Mouse (Mus musculus) stomach, embryonic 14.5 days (tissue): ENCODE results near the gene Mib2. TPM values are rescaled to one million over a fixed set of nuclear protein-coding genes. Genes with fewer than 3 reads are reported as not detected.

Source experiments
- ATAC-seq: fragments of 200-750 bp; cut with Nextera tagmentation; 2 replicates; pipeline ENCODE4 v1.8.0; 2017; ENCODE audit warnings: low read depth, moderate TSS enrichment; ENCODE audit not compliant: insufficient number of reproducible peaks, insufficient read depth, low FRiP score
- H3K27ac ChIP-seq: fragments of 300-500 bp; sonication (generic); 2 replicates; pipeline ENCODE4 v1.5.1; 2014; ENCODE audit warnings: mild to moderate bottlenecking, low read length, moderate library complexity, mixed read lengths
- H3K27me3 ChIP-seq: fragments of 300-500 bp; sonication (generic); 2 replicates; pipeline ENCODE4 v1.6.1; 2014; ENCODE audit warnings: low read length, control low read depth, mixed read lengths; ENCODE audit not compliant: control insufficient read depth, insufficient read depth
- H3K36me3 ChIP-seq: fragments of 300-500 bp; sonication (generic); 2 replicates; pipeline ENCODE4 v1.6.1; 2014; ENCODE audit warnings: mild to moderate bottlenecking, control low read depth, low read length, moderate library complexity, mixed read lengths; ENCODE audit not compliant: control insufficient read depth, insufficient read depth
- H3K4me1 ChIP-seq: fragments of 300-500 bp; sonication (generic); 2 replicates; pipeline ENCODE4 v1.6.1; 2014; ENCODE audit warnings: low read length, control low read depth, mixed read lengths; ENCODE audit not compliant: control insufficient read depth, insufficient read depth
- H3K4me2 ChIP-seq: fragments of 300-500 bp; sonication (generic); replicated peaks from 2 replicates; pipeline ENCODE4 v1.6.1; 2014; ENCODE audit warnings: low read depth, low read length, control low read depth
- H3K4me3 ChIP-seq: fragments of 300-500 bp; sonication (generic); 2 replicates; pipeline ENCODE4 v1.5.1; 2014; ENCODE audit warnings: low read depth, low read length, control low read depth
- H3K9ac ChIP-seq: fragments of 300-500 bp; sonication (generic); replicated peaks from 2 replicates; pipeline ENCODE4 v1.6.1; 2014; ENCODE audit warnings: low read depth, mild to moderate bottlenecking, control low read depth, low read length, moderate library complexity, mixed read lengths
- H3K9me3 ChIP-seq: fragments of 300-500 bp; sonication (generic); 2 replicates; pipeline ENCODE4 v1.6.1; 2016; ENCODE audit warnings: low read depth, low read length, control low read depth; ENCODE audit not compliant: control insufficient read depth
- WGBS: fragments of 180-500 bp; shearing (Covaris S2); extraction: QIAGEN DNeasy Blood & Tissue Kit; methylation state at CpG from one replicate; pipeline ENCODE4 v1.1.7; 2014; 5-methylcytosine and 5-hydroxymethylcytosine counted together
- polyA plus RNA-seq: library from polyadenylated mRNA; unstranded; fragments of >200 nt; fragmentation: Nextera tagmentation; extraction: Ambion mirVana; gene quantifications from 2 replicates; pipeline ENCODE4 v1.2.1, GENCODE M21; 2014

Gene Mib2
- polyA plus RNA-seq, 1 experiment from 2014 or later, result 18.9 TPM

DNA sequence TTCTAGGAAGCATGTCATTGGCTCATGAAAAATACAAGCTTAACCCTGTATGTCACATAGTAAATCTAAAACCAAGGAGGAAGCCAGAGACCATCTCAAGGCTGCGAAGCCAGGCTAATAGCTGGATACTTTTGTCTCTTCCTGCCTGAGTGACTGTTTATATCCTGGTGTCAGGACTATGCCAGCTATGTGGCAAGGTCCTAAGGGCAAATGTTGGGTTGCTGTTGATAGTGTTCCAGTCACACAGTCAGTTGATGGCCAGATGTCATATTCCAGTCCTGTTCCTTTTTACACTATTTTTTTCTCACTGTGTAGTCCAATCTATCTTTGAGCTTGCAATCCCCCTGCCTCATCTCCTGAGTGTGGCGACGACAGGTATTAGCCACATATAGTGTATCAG lies 55.7 kb downstream of the Mib2 start:
- Histone ChIP-seq H3K4me2 (no peak overlapping the region), H3K27ac (no peak overlapping the region), H3K4me1 (no peaks in the 10 kb centered on the region), H3K36me3 (peaks cover 52% of the 10 kb centered on the region), H3K4me3 (no peak overlapping the region), H3K27me3 (no peaks in the 10 kb centered on the region), H3K9ac (no peak overlapping the region), H3K9me3 (no peaks in the 10 kb centered on the region)
- no peak for ATAC-seq
- 93% methylated on average over 3 of the region's 3 CpGs for WGBS

DNA sequence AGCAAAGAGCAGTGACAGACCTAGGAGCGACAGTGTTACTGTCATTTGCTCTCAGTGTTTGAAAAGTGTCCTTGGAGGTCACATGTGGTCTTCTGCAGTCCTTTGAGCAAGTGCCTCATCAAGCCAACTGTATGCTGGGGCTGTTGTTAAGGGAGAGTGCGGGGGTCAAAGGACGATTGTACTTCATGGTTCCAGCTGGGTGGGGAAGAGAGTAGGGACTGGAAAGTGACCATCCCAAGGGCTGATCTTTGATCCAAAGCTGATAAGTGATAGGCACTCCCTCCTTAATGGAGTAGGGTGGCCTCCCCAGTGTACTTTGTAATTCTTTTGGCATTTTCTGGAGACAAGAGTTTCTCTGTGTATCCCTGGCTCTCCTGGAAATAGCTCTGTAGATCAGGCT lies 57.1 kb downstream of the Mib2 start:
- Histone ChIP-seq H3K27ac (no peak overlapping the region), H3K36me3 (peaks cover 39% of the 10 kb centered on the region), H3K4me3 (no peak overlapping the region), H3K4me1 (no peaks in the 10 kb centered on the region), H3K9me3 (no peaks in the 10 kb centered on the region), H3K27me3 (no peaks in the 10 kb centered on the region), H3K9ac (no peak overlapping the region), H3K4me2 (no peak overlapping the region)
- no peak for ATAC-seq
- WGBS, result 87% methylated on average over 3 of the region's 3 CpGs

DNA sequence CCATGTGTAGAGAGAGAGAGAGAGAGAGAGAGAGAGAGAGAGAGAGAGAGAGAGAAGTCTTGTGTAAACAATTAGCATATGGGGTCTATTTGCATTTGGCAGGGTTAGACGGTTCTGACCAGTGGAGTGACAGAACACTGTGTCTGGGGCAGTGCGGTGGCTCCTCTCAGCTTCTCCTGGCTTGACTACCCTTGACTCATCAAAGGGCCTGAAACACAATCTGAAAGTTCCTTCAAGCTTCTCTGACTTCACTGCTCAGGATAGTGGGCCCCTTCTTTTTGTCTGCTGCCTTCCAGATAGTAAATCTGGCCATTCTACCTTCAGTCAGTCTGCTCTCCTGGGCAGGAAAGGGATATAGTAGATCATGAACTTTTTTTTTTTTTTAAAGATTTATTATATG lies 62.2 kb downstream of the Mib2 start:
- no peaks in the 10 kb centered on the region for H3K27me3 ChIP-seq
- no peak overlapping the region for H3K27ac ChIP-seq
- no peak overlapping the region for H3K9ac ChIP-seq
- H3K4me3 ChIP-seq, result no peak overlapping the region
- no peaks in the 10 kb centered on the region for H3K9me3 ChIP-seq
- ATAC-seq, result no peak
- H3K4me2 ChIP-seq, result no peak overlapping the region
- WGBS, result 71% methylated on average over 2 of the region's 2 CpGs
- H3K36me3 ChIP-seq, result peaks cover 15% of the 10 kb centered on the region
- peaks cover 7% of the 10 kb centered on the region; the same call in 1 of the 2 replicates for H3K4me1 ChIP-seq

DNA sequence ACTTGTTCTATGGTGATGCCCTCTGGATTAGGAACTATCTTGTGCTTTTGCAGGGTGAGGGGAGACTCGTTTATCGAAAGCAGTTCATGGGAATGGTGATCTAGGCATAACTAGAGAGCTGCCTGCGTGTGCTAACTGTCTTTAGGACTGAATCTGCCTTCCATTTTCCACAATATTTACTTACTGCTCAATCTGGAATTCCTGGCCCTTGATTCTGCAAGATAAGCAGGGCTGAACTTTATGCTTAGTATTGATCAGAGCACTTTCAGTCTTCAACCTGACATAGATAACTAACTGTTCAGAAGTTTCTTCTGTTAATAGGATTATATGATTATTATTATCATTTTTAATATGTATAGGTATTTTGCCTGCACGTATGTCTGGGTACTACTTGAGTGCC lies 63.9 kb downstream of the Mib2 start:
- 90% methylated on average over 4 of the region's 4 CpGs for WGBS

More for the DNA sequence above, 63.9 kb downstream of the Mib2 start:
- Histone ChIP-seq H3K9me3 (no peaks in the 10 kb centered on the region), H3K36me3 (peaks cover 6% of the 10 kb centered on the region), H3K27me3 (no peaks in the 10 kb centered on the region), H3K4me2 (no peak overlapping the region), H3K4me1 (peaks cover 7% of the 10 kb centered on the region; the same call in 1 of the 2 replicates), H3K4me3 (no peak overlapping the region), H3K9ac (no peak overlapping the region), H3K27ac (no peak overlapping the region)
- ATAC-seq, result no peak

Other genes starting within 250 kb of the Mib2 start
- gene Tmem52, start 200.1 kb downstream of the Mib2 start, polyA plus RNA-seq, result 0.29 TPM in 1 of 2 replicates, not detected in the other
- 525 and 534 TPM in 2 replicates for gene Gnb1, start 177.8 kb downstream of the Mib2 start, polyA plus RNA-seq
- 78.4 and 83.8 TPM in 2 replicates for gene Nadk, start 106.8 kb downstream of the Mib2 start, polyA plus RNA-seq
- gene Slc35e2, start 67.8 kb downstream of the Mib2 start, polyA plus RNA-seq, result 10.4 TPM in 2 replicates
- gene Cdk11b, start 44.3 kb downstream of the Mib2 start, polyA plus RNA-seq, result 57.0 and 57.3 TPM in 2 replicates
- not detected in 2 replicates for gene Gm10563, start 23.8 kb downstream of the Mib2 start, polyA plus RNA-seq
- gene Mmp23, start 15.8 kb downstream of the Mib2 start, polyA plus RNA-seq, result 25.0 and 26.3 TPM in 2 replicates
- 3.1 and 3.2 TPM in 2 replicates for gene Fndc10, start 25.1 kb upstream of the Mib2 start, polyA plus RNA-seq
- 140 and 145 TPM in 2 replicates for gene Ssu72, start 35.6 kb upstream of the Mib2 start, polyA plus RNA-seq
- gene Tmem240, start 65.6 kb upstream of the Mib2 start, polyA plus RNA-seq, result 0.56 TPM in 2 replicates
- 89.1 and 90.9 TPM in 2 replicates for gene Atad3a, start 91.9 kb upstream of the Mib2 start, polyA plus RNA-seq
- gene Vwa1, start 105.5 kb upstream of the Mib2 start, polyA plus RNA-seq, result 26.8 and 28.4 TPM in 2 replicates
- gene Tmem88b, start 116.7 kb upstream of the Mib2 start, polyA plus RNA-seq, result 0.54 and 0.81 TPM in 2 replicates
- 0.38 and 0.46 TPM in 2 replicates for gene Ankrd65, start 121.2 kb upstream of the Mib2 start, polyA plus RNA-seq
- gene Mrpl20, start 133.7 kb upstream of the Mib2 start, polyA plus RNA-seq, result 209 and 211 TPM in 2 replicates
- gene Ccnl2, start 143.3 kb upstream of the Mib2 start, polyA plus RNA-seq, result 193 and 209 TPM in 2 replicates
- gene Aurkaip1, start 162.1 kb upstream of the Mib2 start, polyA plus RNA-seq, result 125 and 132 TPM in 2 replicates
- 91.5 and 96.7 TPM in 2 replicates for gene Mxra8, start 170.5 kb upstream of the Mib2 start, polyA plus RNA-seq
- 6.3 and 6.6 TPM in 2 replicates for gene Dvl1, start 178.2 kb upstream of the Mib2 start, polyA plus RNA-seq
- gene Tas1r3, start 194.2 kb upstream of the Mib2 start, polyA plus RNA-seq, result 0.32 and 0.35 TPM in 2 replicates
- 16.9 and 17.3 TPM in 2 replicates for gene Cptp, start 200.2 kb upstream of the Mib2 start, polyA plus RNA-seq
- 67.7 and 70.1 TPM in 2 replicates for gene Ints11, start 200.3 kb upstream of the Mib2 start, polyA plus RNA-seq
- 45.7 and 50.5 TPM in 2 replicates for gene Pusl1, start 222.6 kb upstream of the Mib2 start, polyA plus RNA-seq
- 16.0 and 19.4 TPM in 2 replicates for gene Acap3, start 222.6 kb upstream of the Mib2 start, polyA plus RNA-seq